Mouse (Mus musculus) spleen, postnatal 14 days (tissue): ENCODE measurements around the gene Apba1.

ENCODE experiments used
- DNase-seq, 2 experiments: peaks; one replicate each; pipeline ENCODE4 v3.0.0; 2021 to 2022; ENCODE audit warnings: low spot score in 2 of 2

Gene Apba1

DNA sequence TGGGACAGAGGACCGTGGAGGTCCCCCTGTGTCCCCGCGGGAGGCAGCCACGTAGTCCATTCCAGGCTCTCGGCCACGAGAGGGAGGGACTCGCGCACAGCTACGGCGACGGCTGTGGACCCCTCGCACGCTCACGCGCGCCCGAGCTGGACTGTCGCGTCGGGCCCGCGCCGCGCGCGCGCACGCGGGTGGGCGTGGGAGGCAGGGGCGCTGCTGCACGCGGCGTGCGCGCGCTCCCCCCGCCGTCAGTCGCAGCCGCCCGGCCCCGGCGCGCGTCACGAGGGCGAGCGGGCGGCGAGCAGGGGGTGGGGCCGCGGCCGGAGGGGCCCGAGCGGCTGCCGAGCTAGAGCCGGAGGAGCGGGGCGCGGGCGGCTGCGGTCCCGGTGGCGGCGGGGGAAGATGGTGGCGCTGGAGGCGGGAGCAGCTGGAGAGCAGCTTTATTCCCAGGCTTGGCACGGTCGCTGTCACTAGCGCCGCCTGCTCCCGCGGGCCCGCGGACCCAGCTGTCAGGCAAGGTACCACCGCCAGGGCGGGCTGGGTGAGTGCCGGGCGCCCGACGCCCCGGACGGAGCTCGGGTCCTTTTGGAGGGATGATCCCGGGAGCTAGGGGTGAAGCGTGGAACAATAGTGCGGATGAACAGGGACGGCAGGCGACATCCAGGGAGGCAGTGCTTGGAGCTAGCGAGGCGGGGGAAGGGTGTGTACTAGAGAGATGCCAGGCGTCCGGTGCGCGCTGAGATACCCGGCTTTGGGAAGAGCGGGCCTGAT, at the start of gene Apba1:
Gene Apba1, plus strand, starts transcription at position 334 of the 768 bp plus-strand sequence.
- peak; percentile 17 to 44 for DNase-seq

DNA sequence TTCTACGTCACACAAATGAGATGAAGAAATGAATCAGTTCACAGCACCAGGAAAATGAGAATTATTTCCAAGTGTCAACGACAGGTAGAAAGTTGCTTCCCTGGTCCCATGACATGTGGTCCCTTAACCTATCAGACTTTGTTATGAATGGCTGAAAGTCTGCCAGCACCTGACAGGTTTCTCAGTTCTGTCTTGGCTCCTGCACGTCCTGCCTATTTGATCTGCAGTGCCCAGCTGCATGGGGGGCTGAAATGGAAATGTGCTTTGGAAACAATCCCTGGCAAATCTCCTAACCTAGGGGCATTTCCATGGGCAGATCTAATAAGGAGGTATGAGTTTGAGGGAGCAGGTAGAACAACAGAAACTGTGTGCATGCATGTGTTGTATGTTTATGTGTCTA, 12.2 kb upstream of the Apba1 start:
- DNase-seq: no peak

DNA sequence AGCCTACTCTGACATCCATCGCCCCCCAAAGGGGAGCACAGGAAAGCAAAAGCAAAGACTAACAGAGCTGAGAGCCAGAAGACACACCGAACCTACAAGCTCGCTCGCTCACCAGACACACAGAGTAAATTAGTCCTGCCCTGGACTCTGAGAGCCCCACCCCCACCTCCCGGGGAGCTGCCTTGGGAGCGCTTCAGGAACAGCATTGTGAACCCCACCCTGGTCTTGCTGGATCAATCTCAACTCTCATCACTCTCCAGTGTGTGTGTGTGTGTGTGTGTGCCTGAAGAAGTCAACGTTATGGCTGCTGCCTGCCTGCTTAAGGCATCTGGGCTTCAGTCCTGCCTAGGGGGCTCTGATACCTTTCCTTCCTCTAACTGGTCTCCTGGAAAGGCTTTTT, 1.7 kb upstream of the Apba1 start:
- DNase-seq: no peak

DNA sequence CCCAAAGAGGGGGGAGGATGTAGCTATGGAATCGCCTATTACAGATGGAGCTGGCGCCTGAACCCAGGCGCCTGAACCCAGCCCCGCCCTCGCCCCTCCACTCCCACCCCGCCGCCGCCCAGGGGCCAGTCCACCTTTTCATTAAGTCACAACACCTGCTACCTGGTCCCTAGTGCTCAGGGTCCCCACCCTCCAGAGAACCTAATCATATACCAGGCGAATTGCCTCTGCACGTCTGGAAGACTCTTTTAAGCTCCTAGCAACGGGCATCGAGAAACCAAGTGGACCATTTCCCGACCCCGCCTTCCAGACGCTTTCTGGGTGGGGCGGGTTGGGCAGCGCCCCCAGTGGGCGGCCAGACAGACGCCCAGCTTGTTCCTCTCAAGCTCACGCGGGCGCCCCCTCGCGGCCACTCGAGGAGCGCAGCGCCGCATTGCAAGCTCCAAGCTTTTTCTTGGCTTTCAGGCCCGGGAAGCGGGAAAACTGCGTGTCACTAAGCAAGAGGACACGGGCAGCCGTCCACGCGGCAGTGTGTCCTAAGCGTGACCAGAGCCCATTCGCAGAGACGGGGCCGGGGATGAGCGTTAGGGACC, 630 bp upstream of the Apba1 start:
- peak; percentile 56 to 78 for DNase-seq

DNA sequence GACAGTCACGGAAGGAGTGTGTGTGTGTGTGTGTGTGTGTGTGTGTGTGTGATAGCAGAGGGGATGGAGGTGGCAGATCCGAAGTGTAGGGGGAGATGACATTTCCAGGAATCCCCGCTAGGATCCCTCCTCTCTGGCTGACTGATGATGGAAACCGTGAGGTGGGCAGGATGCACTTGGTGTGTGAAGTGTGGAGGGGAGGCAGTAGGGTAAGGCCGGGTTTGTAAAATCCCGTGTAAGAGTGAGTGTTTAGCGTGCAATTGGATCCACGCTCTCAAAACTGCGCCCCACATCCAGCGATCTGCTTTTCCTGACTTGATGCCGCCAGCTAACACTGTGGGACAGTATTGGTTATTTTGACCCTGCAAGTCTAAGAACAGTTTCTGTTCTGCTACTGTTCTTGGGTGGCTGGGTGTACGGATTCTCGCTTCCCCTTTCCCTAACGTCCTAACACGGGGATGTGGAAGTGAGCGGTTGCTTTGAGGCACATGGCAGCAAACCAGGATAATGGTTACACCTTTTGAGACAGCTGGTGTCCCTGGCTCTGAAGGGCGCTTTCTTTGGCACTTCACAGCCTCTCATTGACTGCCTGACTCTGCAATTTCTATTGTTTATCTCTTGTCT, 747 bp downstream of the Apba1 start:
- DNase-seq: no peak

DNA sequence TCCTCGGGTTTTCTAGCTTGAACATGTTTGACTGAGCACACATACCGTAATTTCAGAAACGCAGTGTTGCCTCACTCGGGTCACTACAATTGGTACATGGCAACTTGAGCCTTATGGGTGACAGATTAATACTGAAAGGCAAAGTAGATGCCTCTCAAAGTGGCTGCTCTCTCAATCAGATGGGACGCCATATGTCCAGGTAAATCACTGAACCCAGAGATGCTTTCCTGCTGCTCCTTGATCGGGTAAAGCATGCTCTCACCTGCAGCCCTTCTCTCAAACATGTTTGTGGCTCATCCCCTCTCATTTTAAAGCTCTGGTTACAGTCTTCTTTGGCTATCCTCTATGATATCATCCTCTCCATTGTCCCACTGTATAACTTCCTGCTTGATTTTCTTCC, 4.7 kb downstream of the Apba1 start:
- no peak for DNase-seq

DNA sequence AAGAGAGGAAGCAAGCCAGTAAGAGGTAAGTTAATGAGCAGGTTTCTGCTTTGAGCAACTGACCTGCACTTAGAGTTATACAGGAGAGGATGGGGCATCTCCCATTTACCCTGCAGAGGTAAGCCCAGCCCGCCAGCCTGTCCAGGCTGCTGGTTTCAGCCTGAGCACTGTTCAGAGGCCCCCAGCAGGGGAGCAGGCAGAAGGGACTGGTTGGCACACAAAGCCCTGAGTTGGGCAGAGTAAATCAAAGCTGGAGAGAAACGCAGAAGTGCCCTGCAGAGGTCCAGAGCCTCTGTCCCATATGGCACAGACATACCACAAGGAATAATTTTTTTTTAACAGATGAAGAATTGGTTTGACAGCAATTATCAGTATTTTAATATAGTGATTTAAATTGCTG, 5.4 kb downstream of the Apba1 start:
- DNase-seq: no peak

DNA sequence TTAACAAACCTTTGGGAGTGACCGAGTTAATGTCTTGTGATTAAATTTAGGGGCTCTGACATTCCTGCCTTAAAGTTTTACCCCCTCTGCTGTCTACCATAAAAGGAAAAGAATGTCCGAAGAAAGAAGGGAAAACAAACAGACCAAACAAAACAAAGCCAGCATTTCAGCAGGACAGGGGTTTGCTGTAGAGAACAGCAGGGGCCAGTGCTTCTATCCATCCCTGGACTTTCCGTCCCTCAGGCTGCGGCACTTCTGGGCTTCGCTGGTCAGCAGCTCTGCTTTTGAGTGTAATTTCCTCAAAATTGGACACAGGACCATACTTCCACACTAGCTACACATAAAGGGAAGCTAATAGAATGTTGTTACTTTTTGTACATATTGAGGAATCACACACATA, 10.2 kb downstream of the Apba1 start:
- DNase-seq: no peak

DNA sequence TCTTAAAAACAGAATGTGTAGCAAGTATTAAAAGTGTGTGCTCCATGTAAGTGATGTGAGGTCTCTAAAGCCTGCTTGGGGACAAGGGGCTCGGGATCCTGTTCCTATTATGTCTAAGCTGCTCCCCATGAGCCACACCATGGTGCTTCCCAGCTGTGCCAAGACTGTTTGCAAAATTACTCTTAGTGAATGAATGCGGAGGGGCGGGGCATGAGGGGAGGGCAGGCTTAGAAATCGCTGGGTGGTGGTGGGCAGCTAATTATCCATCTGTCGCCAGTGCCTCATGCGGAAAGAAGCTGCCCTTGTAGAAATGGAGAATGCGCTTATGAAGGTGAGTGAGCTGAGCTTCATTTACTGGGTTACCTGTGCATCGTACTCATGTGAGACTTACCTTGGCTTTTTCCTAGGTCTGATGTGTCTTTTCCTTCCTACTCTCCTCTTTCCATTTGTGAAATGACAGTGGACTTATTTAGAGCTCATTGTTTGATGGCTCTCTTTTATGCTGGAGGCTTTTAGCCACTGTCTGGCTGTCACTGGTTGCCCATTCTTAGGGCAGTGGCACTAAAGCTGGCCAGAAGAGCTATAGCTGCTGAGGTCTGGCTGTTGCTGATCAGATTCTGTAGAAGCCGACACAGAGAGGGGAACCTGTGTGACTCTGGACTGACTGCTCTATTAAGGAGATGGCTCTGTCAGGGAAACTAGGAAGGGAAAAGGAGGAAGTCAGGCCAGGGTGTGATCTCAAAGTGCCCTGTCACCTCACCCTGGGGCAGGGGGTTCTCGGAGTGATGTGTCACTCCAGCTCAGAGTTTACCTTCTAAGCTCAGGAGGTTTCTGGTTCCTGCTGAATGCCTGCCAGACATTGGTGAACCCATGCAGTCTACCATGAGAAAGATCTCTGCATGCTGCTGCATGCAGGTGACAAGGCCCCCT, 12.1 kb downstream of the Apba1 start:
- DNase-seq: no peak

DNA sequence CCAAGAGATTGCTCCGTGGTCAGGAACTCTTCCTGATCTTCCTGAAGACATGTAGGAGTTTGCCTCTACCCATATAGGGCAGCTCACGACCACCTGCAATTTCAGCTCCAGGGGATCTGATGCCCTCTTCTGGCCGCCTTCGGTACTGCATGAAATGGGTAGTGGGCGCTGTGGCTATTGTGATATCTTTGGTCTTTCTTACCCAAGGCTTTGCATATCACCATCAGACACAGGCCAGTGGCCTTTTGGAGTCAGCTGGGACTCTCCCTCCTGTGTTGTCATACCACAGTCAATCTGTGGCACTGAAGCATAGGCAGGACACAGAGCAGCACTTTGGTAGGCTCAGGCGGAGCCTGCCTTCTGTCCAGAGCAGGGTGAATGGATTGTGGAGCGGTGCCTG, 13.3 kb downstream of the Apba1 start:
- peak in 1 of 2 experiments; percentile 8 for DNase-seq

DNA sequence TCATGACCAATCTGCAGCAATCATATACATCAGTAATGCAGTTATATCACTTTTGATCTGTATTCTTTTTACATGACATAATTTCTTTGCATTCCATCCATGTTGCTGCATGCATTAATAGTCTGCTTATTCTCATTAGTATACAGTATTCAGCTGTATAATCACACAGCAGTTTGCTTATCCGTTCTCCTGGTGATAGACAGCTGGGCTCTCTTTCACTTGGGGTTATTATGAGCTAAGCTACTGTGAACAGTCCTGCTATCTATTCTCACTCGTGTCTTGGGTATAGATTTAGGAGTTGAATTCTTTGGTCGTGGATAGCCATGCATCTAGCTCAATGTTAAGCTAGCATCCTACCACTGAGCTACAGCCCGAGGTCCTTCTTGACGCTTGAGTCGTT, 16.7 kb downstream of the Apba1 start:
- DNase-seq: no peak

DNA sequence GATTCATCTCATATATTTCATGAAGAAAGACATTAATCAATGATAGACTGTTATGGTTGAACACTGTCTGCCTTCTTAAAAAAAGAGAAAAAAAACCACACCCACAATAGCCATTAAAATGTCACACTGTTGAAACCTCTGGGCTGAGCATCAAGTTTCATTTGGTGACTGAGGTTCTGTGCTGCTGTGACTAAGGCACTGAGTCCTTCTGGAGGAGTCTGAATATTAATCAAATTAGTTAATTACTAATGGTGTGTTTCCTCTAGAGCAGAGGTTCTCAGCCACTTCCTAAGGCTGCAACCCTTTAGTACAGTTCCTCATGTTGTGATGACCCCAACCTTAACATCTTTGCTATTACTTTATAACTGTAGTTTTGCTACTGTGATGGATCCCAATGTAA, 20.4 kb downstream of the Apba1 start:
- no peak for DNase-seq

DNA sequence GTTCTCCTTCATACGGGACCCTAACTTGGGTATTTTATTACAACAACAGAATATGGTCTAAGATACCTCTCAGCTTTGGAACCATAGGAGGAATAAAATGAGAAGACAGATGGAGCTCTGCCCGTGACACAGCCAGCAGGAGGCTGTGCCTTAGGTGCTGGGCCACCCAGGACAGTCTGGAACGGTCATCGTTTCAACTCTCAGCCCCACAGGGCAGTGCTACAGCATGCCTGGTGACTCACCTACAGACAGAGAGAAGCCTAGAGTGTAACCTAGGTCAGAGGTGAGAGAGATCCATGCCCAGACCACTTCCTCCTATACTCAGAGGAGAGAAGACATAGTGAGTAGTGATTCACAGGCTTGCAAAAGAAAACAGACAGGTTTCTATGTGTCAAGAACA, 21.4 kb downstream of the Apba1 start:
- DNase-seq: no peak

DNA sequence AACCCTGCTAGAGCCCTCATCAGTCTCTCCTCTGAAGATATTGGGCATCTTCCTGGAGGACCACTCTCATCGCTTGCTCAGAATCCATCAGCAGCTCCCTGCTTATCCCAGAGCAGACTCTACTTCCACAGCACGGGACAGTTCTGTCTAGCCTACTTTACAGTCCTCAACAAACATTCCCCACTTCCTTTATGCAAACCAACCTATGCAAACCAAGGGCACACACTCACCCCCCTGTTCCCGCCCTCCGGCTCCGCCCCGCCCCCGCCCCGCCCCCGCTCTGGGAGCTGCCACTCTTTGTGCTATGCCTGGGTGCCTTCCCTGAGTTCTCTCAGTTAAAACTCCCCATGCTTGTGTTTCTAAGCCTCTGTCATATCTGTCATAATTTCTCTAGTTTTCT, 23.3 kb downstream of the Apba1 start:
- DNase-seq: no peak

DNA sequence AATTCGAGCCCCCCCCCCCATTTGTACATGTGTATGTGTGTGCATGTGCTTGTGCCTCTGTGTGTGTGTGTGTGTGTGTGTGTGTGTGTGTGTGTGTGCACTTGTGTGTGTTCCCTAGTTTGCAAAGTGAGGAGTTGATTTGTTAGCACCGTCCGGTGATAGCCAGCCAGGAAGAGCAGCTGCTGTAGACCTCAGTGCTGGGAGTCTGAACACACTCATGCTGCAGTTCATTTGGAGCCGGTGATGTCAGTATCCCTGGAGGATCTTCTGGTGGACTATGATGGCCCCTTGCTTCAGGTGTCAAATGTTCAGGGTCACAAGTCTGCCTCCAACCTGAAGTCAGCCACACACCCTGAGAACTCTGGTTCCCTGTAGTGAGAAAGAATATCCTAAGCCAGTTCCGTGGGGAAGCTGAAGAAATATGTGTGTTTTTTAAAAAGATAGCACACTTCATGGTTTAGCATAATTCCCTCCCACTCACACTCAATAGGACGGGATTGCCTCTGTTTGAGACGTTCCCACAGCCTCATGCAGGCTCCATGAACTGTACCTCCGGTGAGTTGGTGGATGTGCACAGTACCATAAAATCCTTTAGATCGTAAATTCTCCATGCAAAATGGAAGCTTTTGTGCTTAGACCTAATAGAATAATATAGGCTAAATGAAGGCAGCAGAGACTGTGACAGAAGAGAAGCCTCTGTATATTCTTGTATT, 29.9 kb downstream of the Apba1 start:
- DNase-seq: no peak

DNA sequence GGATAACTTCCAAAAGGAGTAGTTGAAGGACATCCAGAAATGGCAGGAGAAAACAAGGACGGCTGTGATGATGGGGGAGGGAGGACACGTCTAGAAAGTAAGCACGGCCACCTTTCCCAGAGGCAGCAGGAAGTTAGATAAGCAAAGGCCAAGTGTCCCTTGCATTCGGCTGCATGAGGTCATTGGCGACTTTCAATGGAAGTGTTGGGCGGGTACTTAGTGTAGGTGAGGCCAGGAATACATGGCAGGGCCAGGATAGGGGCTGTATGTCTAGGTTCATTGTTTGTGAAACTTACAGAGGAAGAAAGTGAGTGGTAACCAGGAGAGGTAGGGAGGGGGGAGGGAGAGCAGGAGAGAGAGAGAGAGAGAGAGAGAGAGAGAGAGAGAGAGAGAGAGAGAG, 33.0 kb downstream of the Apba1 start:
- DNase-seq: no peak

DNA sequence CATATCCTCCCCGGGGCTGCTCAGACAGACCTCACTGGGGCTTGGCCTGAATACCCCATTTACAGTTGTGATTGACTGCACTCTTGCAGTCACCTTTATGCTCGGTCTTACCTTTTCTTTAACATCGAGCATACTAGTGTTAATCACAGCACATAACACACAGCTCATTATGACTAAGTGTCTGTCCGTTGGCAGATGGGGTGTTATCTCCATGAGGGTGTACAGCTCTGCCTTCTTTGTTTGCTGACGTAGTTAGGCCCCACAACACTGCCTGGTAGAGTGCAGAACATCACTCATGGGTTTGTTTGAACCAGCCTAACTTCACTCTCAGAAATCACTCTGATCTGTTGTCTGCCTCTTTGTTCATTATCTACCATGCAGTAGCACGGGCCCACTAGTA, 33.9 kb downstream of the Apba1 start:
- DNase-seq: no peak

DNA sequence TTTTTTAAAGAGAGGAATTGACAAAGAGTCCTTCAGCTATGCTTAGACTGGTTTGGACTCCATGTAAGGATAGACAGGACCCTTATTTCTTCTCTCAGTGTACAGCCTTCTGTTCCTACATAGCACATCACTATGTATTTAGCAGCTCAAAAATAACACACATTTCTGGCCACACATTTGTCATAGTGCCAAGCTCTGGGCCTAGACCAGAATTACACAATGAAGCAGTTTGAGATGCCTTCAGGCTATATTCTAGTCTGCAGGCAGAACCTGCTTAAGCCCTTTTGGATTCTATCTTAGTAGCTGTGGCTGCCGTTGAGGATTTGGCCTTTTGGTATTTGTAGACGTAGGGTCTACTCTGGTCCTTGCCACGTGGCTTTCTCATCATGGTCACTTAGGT, 35.8 kb downstream of the Apba1 start:
- DNase-seq: no peak

DNA sequence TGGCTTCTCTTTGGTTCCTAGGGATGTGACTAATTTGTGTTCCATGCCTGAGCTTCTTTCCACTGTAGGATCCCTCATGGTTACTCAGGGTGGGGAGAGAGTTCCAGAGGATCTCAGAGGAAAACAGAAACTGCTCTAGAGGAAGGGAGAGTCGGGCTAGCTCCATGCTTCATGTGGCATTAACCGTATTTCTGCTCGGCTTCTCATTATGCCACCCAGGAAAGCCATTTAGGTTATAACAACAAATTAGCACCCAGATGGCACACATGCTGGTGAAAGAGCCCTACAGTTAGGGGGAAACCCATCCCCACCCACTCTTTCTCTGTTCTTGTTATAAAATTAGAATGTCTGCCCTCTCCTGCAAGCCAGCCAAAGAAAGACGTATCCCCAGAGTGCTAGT, 36.5 kb downstream of the Apba1 start:
- no peak for DNase-seq

DNA sequence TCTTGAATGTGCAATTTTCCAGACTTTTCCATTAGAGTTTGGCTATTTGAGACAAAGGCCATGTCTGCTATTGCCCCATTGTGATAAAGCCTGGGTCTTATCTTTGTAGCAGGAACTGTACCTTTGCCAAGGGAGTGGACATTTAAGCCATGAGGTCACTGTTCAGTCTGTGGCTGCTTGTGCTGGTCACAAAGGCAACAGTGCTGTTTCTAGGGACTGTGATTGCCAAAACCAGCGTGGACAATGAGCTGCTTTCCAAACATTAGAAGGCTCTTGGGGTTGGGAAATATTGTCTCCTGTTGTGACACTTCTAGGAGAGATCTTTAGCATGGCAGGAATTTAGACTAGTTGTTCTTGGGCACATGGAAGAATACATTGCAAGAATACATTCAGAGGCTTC, 42.5 kb downstream of the Apba1 start:
- no peak for DNase-seq

DNA sequence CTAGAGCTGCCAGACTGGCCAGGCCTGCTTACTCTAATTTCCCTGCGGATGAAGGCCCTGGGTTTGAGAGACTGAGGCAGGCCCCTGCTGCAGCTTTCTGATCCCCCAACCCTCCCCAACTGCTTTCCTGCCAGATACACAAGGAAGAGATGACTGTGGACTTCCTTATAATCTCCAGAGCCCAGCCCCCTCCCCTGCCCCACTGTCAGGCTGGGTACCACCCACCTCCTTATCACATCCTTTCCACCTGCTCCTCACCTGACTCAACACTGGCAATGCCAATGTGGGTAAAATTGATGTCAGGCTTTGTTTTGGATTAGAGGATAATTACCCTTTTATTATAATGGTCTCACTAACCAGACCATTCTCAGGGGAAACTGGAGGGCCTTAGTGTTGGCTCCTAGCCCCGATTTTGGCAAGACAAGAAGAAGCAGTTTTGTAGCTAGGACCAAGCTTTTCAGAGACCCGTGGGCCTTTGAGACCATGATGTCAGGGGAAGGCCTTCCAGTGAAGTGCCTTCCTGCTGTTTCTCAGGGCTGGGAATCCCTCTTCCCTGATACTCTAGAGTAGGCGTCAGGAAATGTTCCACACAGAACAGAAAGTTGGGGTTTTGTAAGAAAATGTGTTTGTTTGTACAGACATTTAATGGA, 44.7 kb downstream of the Apba1 start:
- DNase-seq: no peak
